Mouse (Mus musculus): ENCODE results near the gene Abcf1.

Gene Abcf1

DNA sequence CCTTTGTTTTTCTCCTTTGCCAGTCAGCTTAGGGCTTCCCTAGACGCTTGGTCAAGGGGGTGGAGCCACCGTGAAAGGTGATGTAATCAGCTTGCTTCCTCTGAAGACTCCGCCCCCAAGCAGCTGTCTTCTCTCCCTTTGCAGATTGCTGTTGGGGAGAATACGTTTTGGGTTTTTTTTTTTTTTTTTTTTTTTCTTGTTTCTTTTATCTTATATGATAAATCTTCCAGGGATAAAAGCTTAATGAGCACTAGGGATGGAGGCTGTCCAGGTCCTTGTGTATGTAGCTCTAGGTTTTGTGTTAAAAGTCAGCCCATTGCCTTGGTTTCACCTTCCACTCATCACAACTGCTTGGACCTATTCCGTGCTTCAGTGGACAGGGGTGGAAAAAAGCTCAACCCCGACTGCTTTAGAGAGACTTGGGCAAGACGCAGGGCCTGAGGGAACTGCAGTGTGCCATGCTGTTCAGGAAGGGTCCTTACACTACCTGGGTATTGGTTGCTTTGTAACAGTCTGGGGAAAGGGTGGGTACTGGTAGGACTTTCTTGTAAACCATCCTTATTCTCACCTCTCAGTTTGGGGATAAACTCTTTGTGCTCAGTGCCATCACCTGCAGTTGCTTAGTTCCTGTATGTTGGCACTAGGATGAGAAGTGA is 50.4 kb downstream of the Abcf1 start:
- DNase-seq (ENCODE audit: low spot score) = peak; percentile 99

DNA sequence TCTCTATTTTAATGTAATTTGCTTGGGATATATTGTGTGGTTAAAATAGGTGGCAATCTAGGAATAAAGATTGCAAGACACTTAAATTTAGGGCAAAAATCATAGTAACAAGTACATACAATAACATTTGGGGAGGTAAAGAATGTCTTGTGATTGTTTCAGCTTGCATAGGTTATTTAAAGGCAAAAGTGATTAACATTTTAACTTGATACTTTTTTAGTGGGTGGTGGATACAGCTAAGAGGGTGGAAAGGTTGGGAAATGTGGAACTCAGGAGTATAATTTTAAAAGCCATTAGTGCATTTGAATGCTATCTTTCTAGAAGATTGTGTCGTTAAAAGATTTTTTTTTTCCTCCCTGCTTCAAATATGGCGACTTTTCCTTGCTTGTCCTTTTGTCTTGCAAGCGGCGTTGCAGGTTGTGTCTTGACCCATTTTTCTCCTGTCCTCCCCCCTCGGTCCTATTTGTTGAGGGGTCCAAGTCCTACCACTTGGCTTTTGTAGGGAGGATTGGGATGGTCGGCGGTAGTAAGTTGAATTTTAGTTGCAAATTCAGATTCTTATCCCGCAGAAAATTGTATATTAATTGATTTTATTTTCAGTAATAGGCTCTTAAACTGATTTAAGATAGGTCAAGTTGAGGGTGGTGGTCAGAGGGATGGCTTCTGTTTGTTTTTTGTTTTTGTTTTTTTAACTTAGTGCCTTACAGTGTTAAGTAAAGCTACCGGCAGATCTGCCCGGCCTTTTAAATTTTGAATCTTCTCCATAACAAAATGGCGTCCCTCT is 51.1 kb downstream of the Abcf1 start:
- DNase-seq (ENCODE audit: low spot score) = peak; percentile 81

GRCm38 (mm10) chr17:35917463-35918251 is 51.9 kb downstream of the Abcf1 start:
- peak; percentile 80 for DNase-seq (ENCODE audit: low spot score)

- no peak for DNase-seq (ENCODE audit: low spot score)
These were observed 52.5 kb downstream of the Abcf1 start for GRCm38 (mm10) chr17:35917143-35917462.

- peak; percentile 99 for DNase-seq (ENCODE audit: low spot score)
These were observed 53.0 kb downstream of the Abcf1 start, which contains the start of the genes Mrps18b and Ppp1r10 for GRCm38 (mm10) chr17:35916297-35917142. Gene Mrps18b (minus strand): TSS chr17:35916389. Gene Ppp1r10 (plus strand): TSS chr17:35916434.

DNA sequence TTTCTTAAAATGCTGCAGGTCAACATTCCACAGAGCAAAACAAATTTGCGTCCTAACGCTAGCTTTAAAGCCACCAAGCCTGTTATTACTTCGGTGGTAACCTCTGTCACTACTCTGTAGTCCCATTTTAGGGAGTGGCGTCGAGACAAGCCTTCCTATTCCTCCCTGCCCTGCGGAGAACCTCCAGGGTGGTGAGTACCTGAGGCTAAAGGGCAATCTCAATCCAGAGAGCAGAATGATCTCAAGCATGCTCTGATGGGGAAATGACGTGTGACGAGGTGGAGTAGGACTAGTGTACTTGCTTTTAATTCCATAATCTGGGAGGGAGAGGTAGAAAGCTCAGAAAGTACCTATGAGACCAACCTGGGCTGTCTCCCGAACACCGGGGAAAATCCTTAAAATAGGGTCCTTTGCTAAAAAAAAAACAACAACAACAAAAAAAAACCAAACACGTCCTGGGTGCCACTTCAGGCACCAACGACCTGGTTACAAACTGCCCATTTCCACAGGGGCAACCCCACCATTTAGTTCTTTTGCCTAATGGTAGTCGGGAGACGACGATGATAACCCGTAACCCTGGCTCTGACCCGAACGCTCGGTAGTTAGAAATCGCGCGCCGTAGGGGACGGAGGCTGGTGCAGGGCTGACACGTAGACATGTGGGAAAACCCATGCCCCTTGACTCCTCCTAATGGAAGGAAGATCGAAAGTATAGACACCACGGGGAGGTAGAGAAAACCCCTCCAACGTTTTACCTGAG is 53.8 kb downstream of the Abcf1 start:
- DNase-seq (ENCODE audit: low spot score) = peak; percentile 63

GRCm38 (mm10) chr17:35914975-35915374 is 54.6 kb downstream of the Abcf1 start:
- DNase-seq (ENCODE audit: low spot score) = no peak

- DNase-seq (ENCODE audit: low spot score) = peak; percentile 97
These were observed 59.6 kb downstream of the Abcf1 start, which contains the start of gene Atat1 for GRCm38 (mm10) chr17:35909919-35910369. Gene Atat1 (minus strand): TSS chr17:35910075.

DNA sequence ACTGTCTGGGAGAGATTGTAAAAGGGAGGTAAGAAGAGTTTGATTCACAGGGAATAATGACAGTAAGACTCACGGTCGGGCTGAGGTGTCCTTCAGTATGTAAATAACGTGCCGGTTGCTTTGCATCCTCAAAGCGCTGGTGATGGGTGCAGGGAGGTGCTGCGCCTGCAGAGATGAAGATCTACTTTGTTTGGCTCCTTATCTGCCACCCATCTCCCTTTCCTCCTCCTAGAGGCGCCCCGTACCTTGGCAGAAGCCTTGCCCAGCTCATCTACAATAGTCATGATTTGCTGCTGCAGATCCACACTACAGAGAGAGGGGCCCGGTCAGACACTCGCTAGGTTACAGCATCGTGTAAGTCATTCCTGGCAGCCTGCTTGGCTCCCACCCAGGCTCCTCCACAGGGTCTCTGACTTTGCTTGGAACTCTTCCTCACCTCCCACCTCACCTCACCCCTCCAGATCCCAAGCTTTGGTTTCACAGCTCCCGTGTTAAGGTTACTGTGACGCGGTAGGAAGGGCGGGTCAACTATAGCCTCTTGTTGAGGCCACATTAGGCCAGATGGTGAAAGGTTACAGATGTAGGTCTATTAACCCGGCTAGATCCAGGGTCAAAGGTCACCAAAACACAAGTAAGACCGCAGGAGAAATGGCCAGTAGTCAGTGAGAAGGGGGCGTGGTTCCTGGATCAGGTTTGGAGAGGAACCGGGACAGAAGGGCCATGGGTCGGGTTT is 60.2 kb downstream of the Abcf1 start:
- no peak for DNase-seq (ENCODE audit: low spot score)

GRCm38 (mm10) chr17:35907609-35908008 is 62.0 kb downstream of the Abcf1 start:
- DNase-seq (ENCODE audit: low spot score) = no peak

All from adipocyte (in vitro differentiated cells).